Mouse (Mus musculus) macrophage (primary cell): Measurements from ENCODE around the gene Slc25a33. TPM values are rescaled to one million over a fixed set of nuclear protein-coding genes. Genes with fewer than 3 reads are reported as not detected.
"Not testable (repeated sequence)": the region's sequence is repeated elsewhere in the genome, so short reads cannot be mapped to it uniquely, and the experiment has no call there.

ENCODE experiments used
- H3K27ac ChIP-seq: fragments of 350-480 bp; formaldehyde crosslinking; 2 replicates; pipeline ENCODE4 v1.9.0; 2021
- H3K36me3 ChIP-seq: fragments of 350-480 bp; formaldehyde crosslinking; 2 replicates; pipeline ENCODE4 v1.9.0; 2021; ENCODE audit errors: inconsistent target
- H3K4me3 ChIP-seq: fragments of 350-480 bp; formaldehyde crosslinking; 2 replicates; pipeline ENCODE4 v1.9.0; 2021; ENCODE audit errors: inconsistent target
- H3K79me2 ChIP-seq: fragments of 350-480 bp; formaldehyde crosslinking; 2 replicates; pipeline ENCODE4 v1.9.0; 2021; ENCODE audit errors: inconsistent target
- WGBS: methylation state at CpG from one replicate; pipeline ENCODE4 v1.1.7; 2026; ENCODE audit warnings: inconsistent platforms; ENCODE audit not compliant: missing documents; 5-methylcytosine and 5-hydroxymethylcytosine counted together
- polyA plus RNA-seq: library from polyadenylated mRNA; stranded (reverse); fragments of 250-400 nt; gene quantifications from 3 replicates; pipeline ENCODE4 v1.2.4, GENCODE M21; 2018; ENCODE audit warnings: inconsistent platforms

Slc25a33 gene
- polyA plus RNA-seq, 1 experiment from 2014 or later = 1.5 TPM

DNA sequence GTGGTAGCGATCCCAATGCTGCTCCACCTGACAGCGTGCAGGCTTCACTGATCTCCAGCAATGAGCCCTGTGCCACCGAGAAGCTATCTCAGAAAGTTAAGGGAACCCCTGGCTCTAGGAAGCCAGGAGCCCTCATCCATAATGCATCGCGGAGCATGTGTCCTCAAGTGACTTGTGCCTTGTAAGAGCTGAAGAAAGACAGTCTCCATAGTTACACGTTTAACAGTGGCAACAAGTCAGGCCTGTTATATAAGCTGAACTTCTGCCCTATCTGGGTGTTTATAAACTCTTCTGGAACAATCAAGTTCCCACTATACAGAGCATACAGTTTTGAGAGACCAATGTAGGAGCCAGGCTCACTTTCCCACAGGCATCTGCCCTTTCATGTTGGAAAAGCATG lies 15.7 kb downstream of the Slc25a33 start:
- H3K79me2 ChIP-seq = no peaks in the 10 kb centered on the region
- WGBS = 89% methylated on average over 6 of the region's 6 CpGs
- H3K27ac ChIP-seq = no peak overlapping the region
- no peaks in the 10 kb centered on the region for H3K36me3 ChIP-seq
- no peak overlapping the region for H3K4me3 ChIP-seq

DNA sequence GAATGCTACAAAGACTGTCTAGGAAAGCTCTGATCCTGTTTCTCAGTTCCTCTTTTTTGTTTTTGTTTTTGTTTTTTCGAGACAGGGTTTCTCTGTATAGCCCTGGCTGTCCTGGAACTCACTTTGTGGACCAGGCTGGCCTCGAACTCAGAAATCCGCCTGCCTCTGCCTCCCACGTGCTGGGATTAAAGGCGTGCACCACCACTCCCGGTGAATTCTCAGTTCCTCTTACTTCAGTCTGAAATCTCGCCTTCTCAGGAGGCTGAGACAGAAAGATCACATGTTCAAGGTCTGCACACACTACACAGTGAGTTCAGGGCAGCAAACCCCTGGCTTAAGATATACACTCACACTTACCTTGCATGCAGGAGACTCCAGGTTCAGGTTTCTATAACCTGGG lies 17.5 kb downstream of the Slc25a33 start:
- not testable (repeated sequence) for H3K79me2 ChIP-seq, H3K27ac ChIP-seq, H3K36me3 ChIP-seq, H3K4me3 ChIP-seq
- 65% methylated on average over 6 of the region's 7 CpGs for WGBS

DNA sequence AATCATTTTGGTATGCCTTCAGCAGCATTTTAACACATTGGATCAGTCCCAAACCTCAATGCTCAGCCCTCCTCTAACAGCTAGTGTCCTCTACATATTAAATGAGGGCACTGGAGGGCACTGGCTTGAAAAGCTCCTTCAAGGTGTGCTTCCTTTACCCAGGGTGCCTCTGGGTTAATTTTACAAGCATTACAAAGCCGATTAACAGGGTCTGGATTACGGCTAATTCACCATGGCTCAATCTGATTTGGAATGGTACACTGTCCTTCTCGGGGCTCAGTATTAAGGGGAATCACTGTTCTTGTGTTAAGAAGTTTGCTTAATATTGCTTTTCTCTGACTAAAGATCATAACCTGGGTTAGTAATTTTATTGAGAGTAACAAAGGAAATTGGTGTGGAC lies 21.2 kb downstream of the Slc25a33 start:
- Histone ChIP-seq H3K27ac (no peak overlapping the region), H3K36me3 (no peaks in the 10 kb centered on the region; the same call in 1 of the 2 replicates), H3K79me2 (no peaks in the 10 kb centered on the region), H3K4me3 (no peak overlapping the region)
- WGBS = 90% methylated on average over 3 of the region's 3 CpGs

DNA sequence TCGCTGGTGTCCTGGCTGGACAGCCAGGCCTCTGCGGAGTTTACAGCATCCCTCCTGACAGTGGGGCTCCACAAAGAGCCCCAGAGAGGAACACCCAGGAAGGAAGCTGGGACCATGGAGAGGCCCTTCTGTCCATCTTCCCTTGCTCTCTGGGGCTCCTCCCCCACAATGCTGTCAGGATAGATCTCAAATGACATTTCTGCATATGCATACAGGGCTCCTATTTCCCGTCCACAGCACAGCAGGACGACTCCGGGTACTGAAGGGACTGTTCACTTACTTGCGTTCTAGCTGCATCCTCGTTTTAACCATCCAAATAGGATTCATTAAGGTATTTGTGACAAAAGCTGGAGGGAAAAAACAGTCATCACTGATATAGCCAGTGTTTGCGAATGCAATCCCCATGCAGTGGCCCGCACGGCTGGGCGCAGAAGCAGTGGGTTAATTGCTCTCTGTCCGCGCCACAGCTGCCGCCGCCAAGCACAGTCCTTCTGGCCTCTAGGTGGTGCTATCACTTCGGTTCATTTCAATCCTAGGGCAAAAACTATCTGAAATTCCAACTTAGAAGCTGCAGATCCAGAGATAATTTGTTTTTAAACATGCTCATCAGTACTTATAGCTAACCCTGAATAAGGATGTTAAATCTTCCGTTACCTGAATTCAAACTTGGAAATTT lies 21.8 kb downstream of the Slc25a33 start:
- WGBS = 50% methylated on average over 16 of the region's 17 CpGs
- H3K36me3 ChIP-seq = no peaks in the 10 kb centered on the region; the same call in 1 of the 2 replicates
- H3K79me2 ChIP-seq = no peaks in the 10 kb centered on the region
- H3K4me3 ChIP-seq = no peak overlapping the region
- no peak overlapping the region for H3K27ac ChIP-seq

DNA sequence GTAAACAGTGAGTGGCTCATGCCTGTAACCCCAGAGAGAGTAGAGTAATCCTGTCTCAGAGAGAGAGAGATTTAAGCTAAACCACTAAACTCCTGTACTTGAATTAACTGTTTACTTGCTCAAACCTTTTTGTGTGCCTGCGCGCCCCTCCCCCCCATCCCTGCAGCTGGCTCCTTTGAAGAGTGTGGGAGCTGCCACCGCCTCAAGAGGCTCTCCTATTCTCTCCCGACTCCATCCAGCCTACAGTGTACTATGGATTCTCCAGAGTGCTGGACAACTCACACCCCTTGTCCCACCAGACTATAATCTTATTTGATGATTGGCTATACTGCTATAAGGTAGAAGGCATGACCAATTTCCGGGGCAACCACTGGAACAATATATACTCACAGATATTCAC lies 23.4 kb downstream of the Slc25a33 start:
- Histone ChIP-seq H3K36me3 (no peaks in the 10 kb centered on the region; the same call in 1 of the 2 replicates), H3K79me2 (no peaks in the 10 kb centered on the region), H3K4me3 (no peak overlapping the region), H3K27ac (no peak overlapping the region)
- 93% methylated on average over 5 of the region's 5 CpGs for WGBS

DNA sequence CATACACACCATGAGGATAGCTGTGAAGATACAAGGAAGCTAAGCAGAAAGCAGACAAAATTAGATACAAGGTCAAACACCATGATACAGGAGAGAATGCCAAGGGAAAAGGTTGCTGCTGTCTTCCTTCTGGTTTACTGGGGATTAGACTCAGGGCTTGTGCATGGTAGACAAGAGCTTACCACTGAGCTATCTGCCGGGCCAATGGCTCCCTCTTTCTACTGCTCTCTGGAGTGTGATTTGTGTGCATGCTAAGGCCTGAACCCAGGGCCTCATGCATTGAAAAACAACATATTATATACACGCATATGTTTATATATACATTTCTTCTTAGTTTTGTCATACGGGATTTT lies 24.4 kb downstream of the Slc25a33 start:
- H3K79me2 ChIP-seq, H3K36me3 ChIP-seq, H3K4me3 ChIP-seq, H3K27ac ChIP-seq: not testable (repeated sequence)
- WGBS = 92% methylated on average over 2 of the region's 3 CpGs

DNA sequence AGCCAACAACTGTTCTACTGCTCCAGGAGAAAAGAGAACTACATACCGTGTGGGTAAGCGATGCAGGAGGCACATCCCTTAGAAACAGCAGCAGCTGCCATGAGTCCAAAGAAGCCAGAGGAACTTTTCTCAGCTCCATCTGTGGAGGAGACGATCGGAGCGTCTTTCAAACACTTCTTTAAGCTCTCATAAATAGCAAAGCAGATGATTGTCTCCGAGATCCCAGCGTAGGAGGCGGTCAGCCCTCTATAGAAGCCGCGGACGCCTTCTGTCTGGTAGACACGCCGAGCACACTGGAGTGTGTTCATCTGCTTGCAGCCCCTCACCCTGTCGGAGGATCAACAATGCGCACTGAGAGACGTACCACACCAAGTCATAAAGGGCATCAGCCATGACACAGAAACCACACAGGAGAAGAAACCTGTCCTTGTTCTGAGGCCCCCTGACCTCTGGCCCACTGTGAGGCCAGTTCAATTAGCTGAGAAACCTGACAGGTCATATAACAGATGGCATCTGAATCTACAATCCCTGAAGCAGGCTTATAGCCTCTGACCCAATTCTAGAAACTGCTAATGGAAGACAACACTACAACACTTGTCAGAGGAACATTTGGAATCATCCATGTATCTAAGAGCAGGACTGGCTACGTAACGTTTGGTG lies 24.9 kb downstream of the Slc25a33 start:
- H3K4me3 ChIP-seq = no peak overlapping the region
- peaks cover 7% of the 10 kb centered on the region; the same call in 1 of the 2 replicates for H3K36me3 ChIP-seq
- no peaks in the 10 kb centered on the region for H3K79me2 ChIP-seq
- WGBS = 94% methylated on average over 18 of the region's 18 CpGs
- no peak overlapping the region for H3K27ac ChIP-seq

DNA sequence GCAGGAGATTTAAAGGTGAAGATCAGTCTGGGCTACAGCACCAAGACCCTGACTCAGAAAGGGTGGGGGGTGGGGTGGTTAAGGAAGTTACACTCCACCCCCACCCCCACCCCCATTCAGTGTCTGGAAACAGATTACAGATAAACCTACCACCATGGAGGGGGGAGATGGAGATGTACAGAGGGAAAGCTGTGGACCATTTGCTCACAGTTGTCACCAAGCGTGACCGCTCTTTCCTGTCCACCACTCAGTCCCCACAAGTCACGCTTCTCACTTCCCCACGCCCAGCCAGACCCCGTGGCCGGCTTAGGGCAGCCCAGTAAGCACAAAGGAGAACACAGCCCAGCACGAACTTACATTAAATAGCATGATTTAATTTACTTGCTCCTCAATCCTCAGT lies 30.0 kb downstream of the Slc25a33 start:
- 79% methylated on average over 7 of the region's 7 CpGs for WGBS
- Histone ChIP-seq H3K4me3 (no peak overlapping the region), H3K36me3 (peaks cover 7% of the 10 kb centered on the region; the same call in 1 of the 2 replicates), H3K27ac (no peak overlapping the region), H3K79me2 (no peaks in the 10 kb centered on the region)

DNA sequence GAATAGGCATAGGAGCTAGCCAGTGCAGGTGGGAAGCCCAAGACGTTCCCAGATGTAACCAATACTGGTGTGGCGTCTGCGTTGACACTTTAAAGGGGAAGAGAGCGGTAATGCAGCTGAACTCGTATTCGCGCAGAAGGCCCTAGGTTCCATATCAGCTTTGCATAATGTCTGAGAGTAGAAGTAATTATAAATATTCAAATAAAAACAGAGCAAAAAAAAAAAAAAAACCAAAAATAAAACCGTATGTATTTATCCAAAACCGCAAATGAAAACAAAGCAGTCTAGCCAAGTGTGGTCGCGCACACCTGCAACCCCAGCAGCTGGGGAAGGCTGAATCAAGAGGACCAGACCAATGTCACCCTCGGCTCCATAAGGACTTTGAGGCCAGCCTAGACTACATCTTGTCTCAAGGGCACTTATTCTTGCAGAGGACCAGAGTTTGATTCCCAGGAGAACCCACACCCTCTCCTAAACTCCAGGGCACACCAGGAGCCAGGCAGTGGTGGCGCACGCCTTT lies 32.0 kb downstream of the Slc25a33 start:
- 94% methylated on average over 14 of the region's 14 CpGs for WGBS
- no peaks in the 10 kb centered on the region; the same call in 1 of the 2 replicates for H3K79me2 ChIP-seq
- no peak overlapping the region for H3K4me3 ChIP-seq
- no peak overlapping the region for H3K27ac ChIP-seq
- H3K36me3 ChIP-seq = peaks cover 7% of the 10 kb centered on the region; the same call in 1 of the 2 replicates

DNA sequence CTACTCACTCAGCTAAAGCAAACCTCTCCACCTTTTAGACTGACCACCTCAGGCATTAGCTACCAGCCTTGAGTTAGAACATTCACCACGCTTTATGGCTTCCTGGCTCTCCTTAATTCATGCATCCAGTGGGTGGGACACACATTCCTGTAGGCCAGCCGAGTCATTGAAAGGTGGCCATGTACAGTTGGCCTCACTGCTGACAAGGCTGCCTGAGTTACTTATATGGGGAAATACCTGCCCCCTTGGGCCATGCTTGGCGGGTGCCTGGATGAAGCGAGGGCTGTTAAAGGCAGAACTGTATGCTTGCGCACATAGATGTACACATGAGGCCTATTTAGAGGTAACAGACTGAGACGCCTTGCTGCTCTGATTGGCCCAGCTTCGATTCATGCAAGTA lies 33.8 kb downstream of the Slc25a33 start:
- no peaks in the 10 kb centered on the region; the same call in 1 of the 2 replicates for H3K79me2 ChIP-seq
- no peak overlapping the region for H3K4me3 ChIP-seq
- no peak overlapping the region for H3K27ac ChIP-seq
- peaks cover 7% of the 10 kb centered on the region; the same call in 1 of the 2 replicates for H3K36me3 ChIP-seq
- 90% methylated on average over 7 of the region's 7 CpGs for WGBS

DNA sequence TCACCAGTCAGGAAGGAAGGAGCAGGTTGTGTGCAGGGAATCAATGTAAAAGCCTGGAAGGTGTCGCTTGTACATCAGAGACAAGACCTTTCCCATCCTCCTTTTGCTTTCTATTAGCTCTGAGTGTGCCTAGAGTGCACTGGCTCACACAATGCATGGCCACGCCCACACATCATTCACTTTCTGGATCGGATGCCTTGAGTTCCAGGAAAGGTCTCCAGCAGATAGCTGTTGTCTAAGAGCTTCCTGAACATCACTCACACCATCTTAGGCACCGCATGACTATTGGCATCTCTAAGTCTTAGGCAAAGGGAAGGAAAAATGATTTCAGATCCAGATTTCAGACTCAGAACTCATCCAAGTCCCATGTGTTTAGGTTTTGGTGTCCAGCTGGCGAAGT lies 34.6 kb downstream of the Slc25a33 start:
- no peak overlapping the region for H3K27ac ChIP-seq
- H3K4me3 ChIP-seq = no peak overlapping the region
- peaks cover under 1% of the 10 kb centered on the region; the same call in 1 of the 2 replicates for H3K36me3 ChIP-seq
- 93% methylated on average over 5 of the region's 5 CpGs for WGBS
- no peaks in the 10 kb centered on the region; the same call in 1 of the 2 replicates for H3K79me2 ChIP-seq

DNA sequence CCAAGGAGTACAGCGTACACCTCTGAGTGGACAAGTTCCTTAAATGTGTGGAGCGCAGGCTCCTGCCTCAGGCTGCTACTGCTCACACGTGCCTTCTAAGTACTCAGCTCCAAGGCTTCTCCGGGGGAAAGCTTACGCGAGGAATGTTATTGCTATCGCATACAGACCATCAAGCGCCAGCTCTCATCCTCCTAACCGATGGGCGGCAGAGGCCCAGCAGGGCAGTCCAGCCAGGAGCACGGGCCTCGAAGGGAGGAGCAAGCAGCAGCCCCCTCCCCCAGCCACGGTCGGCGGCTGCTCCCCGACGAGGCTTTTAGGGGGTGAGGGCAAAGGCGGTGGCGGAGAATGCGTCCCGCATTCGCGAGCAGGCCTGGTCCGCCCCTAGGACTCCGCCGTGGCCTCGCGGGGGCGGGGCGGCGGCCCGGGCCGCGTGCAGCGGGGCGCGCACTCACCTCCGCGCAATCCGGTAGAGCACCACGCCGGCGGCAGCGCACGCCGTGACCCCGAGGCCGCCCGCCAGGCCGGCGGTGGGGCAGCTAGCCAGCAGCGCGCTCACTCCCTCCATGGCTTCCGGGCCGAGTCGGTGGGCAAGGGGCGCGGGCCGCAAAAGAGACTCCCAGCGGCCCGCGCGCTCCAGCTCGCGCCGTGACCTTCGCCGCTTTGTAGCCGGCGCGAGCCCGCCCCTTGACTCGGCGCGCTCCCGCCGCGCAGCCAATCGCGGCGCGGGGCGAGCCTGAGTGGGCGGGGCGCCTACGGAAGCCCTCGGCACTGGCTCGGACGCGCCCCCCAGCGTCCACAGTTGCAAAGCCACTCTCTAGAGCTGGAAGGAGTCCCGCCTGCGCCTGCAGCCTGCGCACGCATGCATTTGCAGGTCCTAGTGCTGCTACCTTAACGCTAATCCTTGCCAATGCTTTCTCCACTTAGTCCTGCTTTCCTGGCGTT lies 36.4 kb downstream of the Slc25a33 start, which contains the start of gene Tmem201:
Gene Tmem201 (minus strand): TSS at position 662 of the 942 bp plus-strand sequence.
- WGBS = under 1% methylated on average over 95 of the region's 97 CpGs
- Histone ChIP-seq H3K4me3 (peak within 1 kb of the TSS; percentile 31), H3K27ac (no peak within 1 kb of the TSS), H3K79me2 (no peaks in the 10 kb centered on the region; the same call in 1 of the 2 replicates), H3K36me3 (no peaks in the 10 kb centered on the region)

DNA sequence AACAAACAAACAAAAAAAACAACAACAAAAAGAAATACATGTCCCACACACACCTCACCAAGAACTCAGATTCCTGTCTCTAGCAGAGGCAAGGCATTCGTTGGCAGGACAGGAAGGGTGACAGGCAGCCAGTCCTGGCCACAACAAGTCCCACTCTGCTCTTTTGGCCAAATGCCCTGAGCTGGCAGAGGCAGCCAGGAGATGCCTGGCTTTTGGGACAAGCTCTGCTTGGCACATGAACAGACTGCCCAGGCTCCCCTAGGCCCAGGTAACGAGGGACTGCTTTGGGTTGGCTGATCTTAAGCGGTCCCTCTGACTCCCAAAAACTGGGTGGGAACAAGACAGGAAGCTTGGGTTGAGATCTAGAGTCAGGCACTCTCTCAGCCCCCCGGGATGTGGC lies 37.5 kb downstream of the Slc25a33 start:
- Histone ChIP-seq H3K36me3 (no peaks in the 10 kb centered on the region), H3K27ac (no peak overlapping the region), H3K4me3 (no peak overlapping the region; the same call in 1 of the 2 replicates), H3K79me2 (no peaks in the 10 kb centered on the region; the same call in 1 of the 2 replicates)
- 38% methylated on average over 4 of the region's 4 CpGs for WGBS

DNA sequence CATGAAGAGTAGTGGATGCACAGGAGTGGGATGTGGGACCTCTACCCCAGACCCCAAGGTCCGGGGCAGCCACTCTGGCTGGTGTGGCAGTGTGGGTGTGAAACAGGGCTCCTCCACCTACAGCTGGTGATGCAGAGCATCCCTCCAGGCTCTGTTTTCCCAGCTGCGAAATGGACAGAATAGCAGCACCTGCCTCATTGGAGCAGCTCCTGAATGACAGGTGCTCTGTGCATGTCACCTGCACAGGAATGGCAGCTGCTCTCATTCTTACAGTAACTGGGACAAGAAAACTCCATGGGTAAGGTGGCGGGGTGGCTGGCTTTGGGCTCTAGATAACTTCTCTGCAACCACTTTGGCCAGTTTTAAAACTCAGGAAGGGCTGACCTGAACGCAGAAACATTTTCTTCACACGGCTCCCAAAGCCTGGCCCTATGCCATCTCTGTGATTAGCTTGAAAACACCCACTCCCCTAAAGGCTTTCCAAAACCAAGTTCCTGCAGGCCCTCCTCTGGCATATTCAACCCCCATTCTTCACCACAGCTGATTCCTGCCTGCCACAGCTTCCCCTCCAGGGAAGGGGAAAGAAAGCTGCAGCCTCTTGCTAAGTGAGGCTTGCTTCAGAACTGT lies 38.3 kb downstream of the Slc25a33 start:
- no peak overlapping the region for H3K4me3 ChIP-seq
- no peak overlapping the region for H3K27ac ChIP-seq
- no peaks in the 10 kb centered on the region for H3K36me3 ChIP-seq
- 71% methylated on average over 5 of the region's 5 CpGs for WGBS
- no peaks in the 10 kb centered on the region; the same call in 1 of the 2 replicates for H3K79me2 ChIP-seq
